Mouse (Mus musculus) olfactory bulb, adult 2 months (tissue): ENCODE results near the gene Fam71e1. TPM values are rescaled to one million over a fixed set of nuclear protein-coding genes. Genes with fewer than 3 reads are reported as not detected.
A peak's percentile ranks its signal among the peaks of the same experiment; 100 is the strongest.

Experiments
- H3K27ac ChIP-seq: fragments of 200-500 bp; 2 replicates; pipeline ENCODE4 v1.5.1; 2012; ENCODE audit warnings: low read depth, low read length; ENCODE audit not compliant: insufficient read depth
- H3K4me1 ChIP-seq: fragments of 200-500 bp; 2 replicates; pipeline ENCODE4 v1.6.1; 2012; ENCODE audit warnings: low read length; ENCODE audit not compliant: control insufficient read depth, insufficient read depth
- H3K4me3 ChIP-seq: fragments of 200-500 bp; 2 replicates; pipeline ENCODE4 v1.5.1; 2012; ENCODE audit warnings: mild to moderate bottlenecking, low read depth, low read length, moderate library complexity; ENCODE audit not compliant: insufficient read depth
- CTCF ChIP-seq: fragments of 200-500 bp; IDR thresholded peaks from 2 replicates; pipeline ENCODE4 v1.5.1; 2012; ENCODE audit warnings: low read depth, mild to moderate bottlenecking, low read length, moderate library complexity; ENCODE audit not compliant: insufficient read depth
- POLR2A ChIP-seq: fragments of 200-500 bp; IDR thresholded peaks from 2 replicates; pipeline ENCODE4 v1.6.1; 2012; ENCODE audit warnings: mild to moderate bottlenecking, low read depth, low read length, moderate library complexity; ENCODE audit not compliant: insufficient read depth
- WGBS: fragments of 180-500 bp; shearing (Covaris S2); methylation state at CpG from one replicate; pipeline ENCODE4 v1.1.7; 2018; 5-methylcytosine and 5-hydroxymethylcytosine counted together
- polyA plus RNA-seq: library from polyadenylated mRNA; stranded (reverse); fragments of >200 nt; gene quantifications from 2 replicates; pipeline ENCODE4 v1.2.4, GENCODE M21; 2012; ENCODE audit warnings: low replicate concordance; ENCODE audit not compliant: missing spikeins, insufficient read depth, insufficient read length

The Fam71e1 gene
- polyA plus RNA-seq, 1 experiment: not detected

GRCm38 (mm10) chr7:44519240-44519913 lies 23.0 kb downstream of the Fam71e1 start:
- WGBS: 65% methylated on average over 9 of the region's 9 CpGs
- no peak overlapping the region for H3K27ac ChIP-seq
- H3K4me1 ChIP-seq: peaks cover 5% of the 10 kb centered on the region; the same call in 1 of the 2 replicates
- no peak overlapping the region for H3K4me3 ChIP-seq
- TF ChIP-seq POLR2A: no peak
- peak; percentile 32; the same call in 1 of the 2 replicates for TF ChIP-seq CTCF

GRCm38 (mm10) chr7:44520990-44521389 lies 24.6 kb downstream of the Fam71e1 start:
- TF ChIP-seq POLR2A (no peak), CTCF (no peak)
- WGBS: 76% methylated on average over 3 of the region's 3 CpGs
- no peak overlapping the region for H3K27ac ChIP-seq

GRCm38 (mm10) chr7:44521710-44522109 lies 25.3 kb downstream of the Fam71e1 start:
- TF ChIP-seq POLR2A (no peak), CTCF (peak; percentile 76)
- WGBS: 5% methylated on average over 20 of the region's 20 CpGs
- Histone ChIP-seq H3K27ac (no peak overlapping the region), H3K4me3 (no peak overlapping the region), H3K4me1 (peaks cover 10% of the 10 kb centered on the region; the same call in 1 of the 2 replicates)

More at GRCm38 (mm10) chr7:44520990-44521389, 24.6 kb downstream of the Fam71e1 start:
- H3K4me1 ChIP-seq: peaks cover 10% of the 10 kb centered on the region; the same call in 1 of the 2 replicates
- no peak overlapping the region for H3K4me3 ChIP-seq

- peaks cover 13% of the 10 kb centered on the region for H3K4me1 ChIP-seq
- TF ChIP-seq POLR2A (no peak), CTCF (no peak)
- 80% methylated on average over 2 of the region's 2 CpGs for WGBS
- no peak overlapping the region for H3K4me3 ChIP-seq
- H3K27ac ChIP-seq: no peak overlapping the region
These were observed 26.7 kb downstream of the Fam71e1 start for GRCm38 (mm10) chr7:44523056-44523455.

- TF ChIP-seq CTCF (no peak), POLR2A (no peak)
- 53% methylated on average over 12 of the region's 12 CpGs for WGBS
- Histone ChIP-seq H3K4me3 (no peak within 1 kb of the TSS), H3K4me1 (peaks cover 15% of the 10 kb centered on the region), H3K27ac (no peak within 1 kb of the TSS)
These were observed 28.1 kb downstream of the Fam71e1 start, which contains the start of gene Mybpc2 for GRCm38 (mm10) chr7:44524502-44524901. TSS of gene Mybpc2 (minus strand) at chr7:44524656.

GRCm38 (mm10) chr7:44525126-44525832 lies 28.9 kb downstream of the Fam71e1 start:
- Histone ChIP-seq H3K4me3 (no peak overlapping the region), H3K4me1 (peaks cover 15% of the 10 kb centered on the region), H3K27ac (no peak overlapping the region)
- no peak for TF ChIP-seq POLR2A
- TF ChIP-seq CTCF: no peak
- 19% methylated on average over 22 of the region's 22 CpGs for WGBS

- peaks cover 14% of the 10 kb centered on the region for H3K4me1 ChIP-seq
- WGBS: 91% methylated on average over 14 of the region's 14 CpGs
- no peak overlapping the region for H3K4me3 ChIP-seq
- no peak overlapping the region for H3K27ac ChIP-seq
- TF ChIP-seq POLR2A (no peak), CTCF (no peak)
These were observed 30.2 kb downstream of the Fam71e1 start for GRCm38 (mm10) chr7:44526414-44527154.

GRCm38 (mm10) chr7:44527483-44528398 lies 31.4 kb downstream of the Fam71e1 start:
- peaks cover 10% of the 10 kb centered on the region for H3K4me1 ChIP-seq
- peak overlapping the region; percentile 43 for H3K4me3 ChIP-seq
- no peak overlapping the region for H3K27ac ChIP-seq
- TF ChIP-seq CTCF (peak; percentile 77; the same call in 1 of the 2 replicates), POLR2A (no peak)
- 5% methylated on average over 40 of the region's 40 CpGs for WGBS
